In genomic region chr7:65870227-65870626, GRCm38 (mm10) we compare ENCODE assay signal across 27 mouse cellular contexts. TPM values are rescaled to one million over a fixed set of nuclear protein-coding genes. Genes with fewer than 3 reads are reported as not detected.
DNase-seq lines count a peak whose midpoint lies in the region; ATAC-seq and TF ChIP-seq lines count a peak whose summit lies in the region.
"Had no signal": no experiment of that assay in that cellular context is flagged by ENCODE, and none has a peak within 500 bp of the region (broad histone marks: within the 10 kb centered on the region; RNA-seq: fewer than 3 reads in every experiment).

No protein-coding gene starts in this region.

- DNase-seq in cerebellum, adult 2 months: no peak
- no peak for DNase-seq in cerebellum, adult 11-12 months
- peak; percentile 89 for DNase-seq in heart, adult 11 months
- no peak for DNase-seq in heart, postnatal 36 days
- no peak for DNase-seq in layer of hippocampus, adult 2 months (ENCODE audit: low spot score in 2 of 2)
- no peak for DNase-seq in layer of hippocampus, postnatal 10 days (ENCODE audit: low spot score in 2 of 2)
- DNase-seq: adrenal gland, adult 8-10 months; cerebellum, adult 9-11 months; kidney, adult 9 months; kidney, postnatal 10 days; layer of hippocampus, adult 9-11 months had no signal

- no peak for TF ChIP-seq POLR2A in cerebellum, adult 2 months (IDR thresholded peaks at IDR 0.05; ENCODE audit: borderline replicate concordance, insufficient read depth, low read length)

- peak overlapping the region; percentile 44; the same call in 1 of the 2 replicates for H3K27ac ChIP-seq in cerebellum, adult 2 months (ENCODE audit: insufficient read depth, low read length)
- H3K27ac ChIP-seq in layer of hippocampus, adult 2 months: peak overlapping the region; percentile 92
- H3K27ac ChIP-seq in neural tube, embryonic 12.5 days: no peak overlapping the region
- no peak overlapping the region for H3K27ac ChIP-seq in neural tube, embryonic 15.5 days (replicated peaks)
- H3K27ac ChIP-seq: embryonic facial prominence, embryonic 13.5 days; forebrain, embryonic 13.5 days; limb, embryonic 13.5 days; lung, embryonic 15.5 days; midbrain, embryonic 12.5 days; neural tube, embryonic 13.5 days; stomach, embryonic 15.5 days had no signal

- H3K9ac ChIP-seq in neural tube, embryonic 12.5 days: no peak overlapping the region
- H3K9ac ChIP-seq in neural tube, embryonic 15.5 days (replicated peaks): no peak overlapping the region
- H3K9ac ChIP-seq: embryonic facial prominence, embryonic 13.5 days; forebrain, embryonic 13.5 days; limb, embryonic 13.5 days; lung, embryonic 15.5 days; midbrain, embryonic 12.5 days; stomach, embryonic 15.5 days had no signal

- H3K9me3 ChIP-seq in neural tube, embryonic 12.5 days: no peaks in the 10 kb centered on the region
- no peaks in the 10 kb centered on the region for H3K9me3 ChIP-seq in neural tube, embryonic 15.5 days (replicated peaks)
- H3K9me3 ChIP-seq: embryonic facial prominence, embryonic 13.5 days; forebrain, embryonic 13.5 days; G1E; limb, embryonic 13.5 days; lung, embryonic 15.5 days; midbrain, embryonic 12.5 days; neural tube, embryonic 13.5 days; stomach, embryonic 15.5 days had no signal

- no peaks in the 10 kb centered on the region; the same call in 1 of the 2 replicates for H3K4me1 ChIP-seq in cerebellum, adult 2 months (ENCODE audit: control insufficient read depth, insufficient read depth, low read length)
- H3K4me1 ChIP-seq in neural tube, embryonic 12.5 days: peaks cover 18% of the 10 kb centered on the region
- H3K4me1 ChIP-seq in neural tube, embryonic 15.5 days: peaks cover 15% of the 10 kb centered on the region
- H3K4me1 ChIP-seq: embryonic facial prominence, embryonic 13.5 days; stomach, embryonic 15.5 days had no signal

- H3K27me3 ChIP-seq in cerebellum, adult 2 months (ENCODE audit: control insufficient read depth, insufficient read depth, low read length): no peaks in the 10 kb centered on the region
- H3K27me3 ChIP-seq in neural tube, embryonic 12.5 days (replicated peaks): 0 out of 2 replicates have a peak, but pooled peaks cover 1% of the 10 kb centered on the region
- peaks cover 5% of the 10 kb centered on the region for H3K27me3 ChIP-seq in neural tube, embryonic 15.5 days (replicated peaks)
- H3K27me3 ChIP-seq: stomach, embryonic 15.5 days had no signal

- H3K36me3 ChIP-seq in neural tube, embryonic 12.5 days: no peaks in the 10 kb centered on the region
- no peaks in the 10 kb centered on the region for H3K36me3 ChIP-seq in neural tube, embryonic 15.5 days
- H3K36me3 ChIP-seq: embryonic facial prominence, embryonic 13.5 days; G1E; limb, embryonic 13.5 days; lung, embryonic 15.5 days; midbrain, embryonic 12.5 days; neural tube, embryonic 13.5 days; stomach, embryonic 15.5 days had no signal

- no peak for TF ChIP-seq CTCF in cerebellum, adult 2 months (IDR thresholded peaks at IDR 0.05; ENCODE audit: borderline replicate concordance, insufficient read depth, low read depth, low read length)
- no peak for TF ChIP-seq CTCF in layer of hippocampus, adult 2 months (conservative IDR thresholded peaks at IDR 0.05)

- 91% methylated on average over 5 of the region's 5 CpGs for WGBS in cerebellum, adult 2 months
- 91% methylated on average over 5 of the region's 5 CpGs for WGBS in neural tube, embryonic 12.5 days
- WGBS in neural tube, embryonic 15.5 days: 87% methylated on average over 5 of the region's 5 CpGs

- H3K4me3 ChIP-seq in cerebellum, adult 2 months (replicated peaks; ENCODE audit: insufficient read depth, low read depth, low read length): no peak overlapping the region
- H3K4me3 ChIP-seq in layer of hippocampus, adult 2 months: no peak overlapping the region
- no peak overlapping the region for H3K4me3 ChIP-seq in neural tube, embryonic 12.5 days
- no peak overlapping the region for H3K4me3 ChIP-seq in neural tube, embryonic 15.5 days (replicated peaks)
- H3K4me3 ChIP-seq: embryonic facial prominence, embryonic 13.5 days; forebrain, embryonic 13.5 days; limb, embryonic 13.5 days; lung, embryonic 15.5 days; midbrain, embryonic 12.5 days; myocyte; neural tube, embryonic 13.5 days; stomach, embryonic 15.5 days had no signal

- intact Hi-C loops in heart, postnatal 36 days (cut with DNase I): no loop called here

- ATAC-seq in neural tube, embryonic 12.5 days (ENCODE audit: low FRiP score, low read depth): peak; percentile 8; the same call in 1 of the 2 replicates
- no peak for ATAC-seq in neural tube, embryonic 15.5 days (ENCODE audit: low FRiP score)
- ATAC-seq: intestine, postnatal 0 days had no signal

- H3K4me2 ChIP-seq in neural tube, embryonic 12.5 days (replicated peaks): no peak overlapping the region
- H3K4me2 ChIP-seq in neural tube, embryonic 15.5 days: no peak overlapping the region
- H3K4me2 ChIP-seq: embryonic facial prominence, embryonic 13.5 days; forebrain, embryonic 13.5 days; heart, embryonic 11.5 days; limb, embryonic 13.5 days; liver, embryonic 11.5 days; lung, embryonic 15.5 days; neural tube, embryonic 13.5 days; stomach, embryonic 15.5 days had no signal

RNA-seq across cellular contexts. Expression of gene Pcsk6, which starts 8.7 kb away (rescaled TPM):
- polyA plus RNA-seq in cerebellum, adult 2 months (2012; rRNA removed): 52.0 and 58.5 TPM in 2 replicates
- total RNA-seq in heart, postnatal 36 days (2021): 10 to 100 TPM; 49.3 to 53.8 TPM
- 10 to 100 TPM; 16.4 to 17.1 TPM for total RNA-seq in layer of hippocampus, adult 2 months (2021)
- 10 to 100 TPM; 10.8 to 11.6 TPM for total RNA-seq in layer of hippocampus, postnatal 10 days (2021)
- polyA plus RNA-seq in neural tube, embryonic 12.5 days (2016; fragmentation: Nextera tagmentation; extraction: Ambion mirVana): 1.5 and 1.8 TPM in 2 replicates
- 1.4 and 1.5 TPM in 2 replicates for polyA plus RNA-seq in neural tube, embryonic 15.5 days (2015; fragmentation: Nextera tagmentation; extraction: Ambion mirVana)
- total RNA-seq: CH12.LX; megakaryocyte progenitor cell, adult 5-6 weeks had no signal
- polyA plus RNA-seq: G1E had no signal

Comparison
In these comparisons a context has a peak if more than half of its experiments do, and no peak if none do; other contexts are left out.
1. H3K27ac ChIP-seq: peak in cerebellum, adult 2 months (single experiment) and layer of hippocampus, adult 2 months (single experiment); none in neural tube, embryonic 12.5 days (single experiment) and neural tube, embryonic 15.5 days (single experiment).